Mouse (Mus musculus) kidney, postnatal 14 days (tissue): ENCODE measurements at regions not wholly inside any gene's neighbourhood (a gene's known extent, or its start where the extent isn't known, plus 50 kb on each side); places are given as distances from the start of the nearest gene placed in this dataset.

Source experiments
- DNase-seq: peaks from one replicate; pipeline ENCODE4 v3.0.0; 2022; ENCODE audit warnings: mixed read lengths

DNA sequence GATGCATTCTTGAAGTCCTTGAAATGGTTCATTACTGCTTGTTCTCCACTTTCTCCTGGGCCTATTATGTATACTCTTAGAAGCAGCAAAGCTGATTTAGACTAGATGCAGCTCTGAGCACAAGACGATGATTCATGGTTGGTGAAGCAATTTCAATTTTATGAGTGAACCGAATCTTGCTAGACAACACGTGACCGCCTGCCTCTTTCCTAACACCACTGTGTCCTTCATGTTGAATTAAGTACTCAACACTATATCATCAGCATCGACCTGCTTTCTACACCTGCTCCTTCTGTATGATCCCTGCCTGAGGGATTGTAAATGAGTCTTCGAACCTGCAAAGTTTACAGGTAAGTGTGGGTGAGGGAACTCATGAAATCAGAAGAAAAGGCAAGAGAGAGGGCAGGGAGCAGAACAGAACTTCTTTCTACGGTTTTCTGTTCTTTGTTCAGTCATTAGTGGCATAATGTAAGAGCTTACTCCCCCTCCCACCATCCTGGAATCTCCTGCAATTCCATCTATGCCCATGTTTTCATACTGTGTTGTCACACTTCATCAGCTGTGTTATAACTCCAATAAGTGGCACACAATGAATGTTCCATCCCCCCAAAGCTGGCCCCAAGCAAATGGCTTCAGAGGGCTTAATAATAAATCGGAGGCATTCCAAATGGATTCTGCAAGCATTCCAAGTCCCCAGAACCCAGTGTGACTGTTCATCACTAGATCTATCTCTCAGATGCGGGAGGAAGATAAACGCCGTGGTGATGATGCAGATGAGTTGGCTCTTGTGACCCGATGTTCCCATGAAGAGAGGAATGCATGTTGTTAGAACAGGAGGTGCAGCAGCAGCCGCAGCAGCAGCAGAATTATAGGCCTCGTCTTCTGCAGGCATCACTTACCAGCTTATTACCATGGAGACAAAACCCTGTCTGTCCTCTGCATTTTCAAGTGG is 224.2 kb upstream of the Serp2 start:
- peak; percentile 27 for DNase-seq

DNA sequence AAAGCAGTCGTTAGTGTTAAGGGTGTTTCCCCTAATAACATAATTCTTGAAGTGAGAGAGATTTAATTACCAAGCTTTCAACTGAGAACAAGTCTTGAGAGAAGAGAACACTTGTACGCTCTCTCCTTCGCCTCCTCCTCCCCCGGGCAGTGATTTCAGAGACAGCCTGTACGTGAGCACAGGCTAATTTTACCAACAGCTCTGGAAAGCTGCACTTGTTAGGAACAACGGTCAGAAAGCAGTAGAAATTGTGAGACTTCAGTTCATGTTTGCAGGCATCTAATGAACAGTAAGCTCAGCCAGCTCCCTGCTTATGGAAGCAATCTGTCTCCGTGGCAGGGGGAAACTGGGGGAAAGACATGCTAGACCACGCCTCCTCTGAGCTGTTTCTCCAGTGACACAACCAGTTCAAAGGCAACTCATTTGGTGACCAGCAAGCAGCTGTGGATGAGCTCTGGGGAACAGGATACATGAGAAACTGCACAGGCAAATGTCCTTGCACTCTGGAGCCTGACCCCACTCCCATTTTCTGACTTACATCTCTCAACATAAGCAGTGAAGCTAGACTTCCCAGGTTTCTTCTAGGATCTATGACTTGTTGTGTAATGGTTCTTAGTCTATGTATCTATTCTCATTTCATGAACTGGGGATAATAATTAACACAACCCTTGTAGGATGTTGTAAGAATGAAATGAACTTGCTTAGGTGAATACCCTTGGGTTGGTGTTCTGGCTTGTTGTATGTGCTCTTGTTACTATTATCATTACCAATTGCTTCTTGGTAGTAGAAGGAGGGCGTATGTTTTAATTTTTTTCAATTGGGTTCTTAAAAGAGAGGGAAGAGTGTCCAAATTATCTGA is 222.1 kb upstream of the Serp2 start:
- DNase-seq, result peak; percentile 36

DNA sequence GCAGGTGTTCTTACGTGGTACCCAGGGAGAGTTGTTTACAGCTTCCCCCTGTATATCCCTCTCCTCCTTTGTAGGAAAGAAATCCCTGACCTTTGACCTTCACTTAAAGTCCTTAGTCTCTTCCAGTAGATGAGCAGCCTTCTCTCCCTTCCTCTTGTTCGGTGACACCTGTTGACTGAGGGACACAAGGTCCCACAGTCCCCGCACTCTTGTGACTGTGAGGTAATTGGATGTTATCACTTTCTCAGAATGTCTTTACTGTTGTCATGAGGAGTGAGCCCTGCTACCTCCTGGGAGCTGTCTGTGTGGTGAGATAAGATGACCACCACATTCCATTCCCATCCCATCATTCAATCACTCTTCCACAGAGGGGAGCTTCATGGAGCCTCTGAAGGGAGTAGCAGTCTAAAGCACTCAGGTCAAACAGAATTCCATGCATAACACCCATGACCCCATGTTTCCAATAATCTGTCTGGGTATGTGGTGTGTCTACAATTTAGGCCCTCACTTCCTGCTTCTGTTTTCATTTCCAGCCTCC is 218.8 kb upstream of the Serp2 start:
- no peak for DNase-seq

DNA sequence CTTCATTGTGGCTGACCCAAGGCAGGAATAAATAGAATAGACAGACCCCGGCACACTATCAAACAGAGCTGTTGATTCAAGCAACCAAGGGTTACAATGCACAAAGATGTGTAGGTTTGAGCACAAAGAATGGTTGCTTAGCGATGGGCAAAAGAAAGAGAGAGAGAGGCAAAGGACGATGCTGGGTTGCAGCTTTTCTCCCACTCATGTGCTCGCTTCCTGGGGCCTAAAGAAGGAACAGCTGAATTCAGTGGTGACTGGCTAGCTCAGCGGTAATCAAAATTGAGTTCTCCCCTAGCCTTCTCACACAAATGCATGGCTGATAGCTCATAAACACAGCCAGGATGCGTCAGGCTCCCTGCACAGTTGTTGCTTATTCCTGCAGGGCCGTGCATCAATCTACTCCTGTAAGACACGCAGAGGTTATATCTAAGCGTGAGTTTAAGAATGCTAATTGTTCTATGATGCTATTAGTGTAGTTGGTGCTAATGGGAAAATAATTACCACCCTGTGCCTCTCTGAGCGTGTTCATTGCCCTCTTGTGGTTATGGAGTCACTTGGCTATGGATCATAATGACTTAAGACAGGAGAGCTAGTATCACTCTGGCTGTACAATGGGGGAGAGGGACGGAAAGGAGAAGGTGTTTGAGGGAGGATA is 216.2 kb upstream of the Serp2 start:
- DNase-seq, result no peak

DNA sequence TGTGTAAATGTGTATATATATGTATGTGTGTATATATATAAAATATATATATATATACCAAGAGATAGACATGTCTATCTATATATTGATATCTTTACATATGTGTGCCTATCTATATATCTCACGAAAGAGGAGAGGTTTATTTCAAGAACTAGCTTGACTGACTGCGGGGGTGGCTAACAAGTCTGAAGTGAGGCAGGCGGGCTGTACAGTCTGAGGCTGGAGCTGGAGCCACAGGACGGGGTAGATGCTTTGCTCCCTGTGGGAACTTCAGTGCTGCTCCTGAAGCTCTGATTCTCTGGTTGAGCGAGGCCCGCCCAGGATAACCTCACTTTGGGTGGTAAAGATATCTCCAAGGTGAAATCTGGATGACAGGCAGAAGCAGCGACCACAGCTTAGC is 213.4 kb upstream of the Serp2 start:
- DNase-seq, result no peak

DNA sequence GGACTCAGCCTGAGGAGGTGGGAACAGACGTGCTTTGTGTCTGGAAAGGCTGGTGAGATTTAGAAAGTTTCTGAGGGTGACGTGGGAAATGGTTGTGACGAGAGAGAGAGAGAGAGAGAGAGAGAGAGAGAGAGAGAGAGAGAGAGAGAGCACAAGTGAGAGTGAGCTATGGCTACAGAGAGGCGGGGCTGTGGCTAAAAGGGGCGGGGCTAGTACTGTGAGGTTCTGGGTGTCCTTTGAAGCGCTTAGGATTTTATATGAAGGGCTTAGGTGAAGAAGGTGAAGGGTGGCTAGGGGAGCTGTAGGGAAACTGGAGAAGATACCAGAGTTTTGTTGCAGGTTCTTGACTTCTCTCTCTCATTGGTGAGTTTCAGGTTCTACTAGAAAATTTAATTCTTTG is 210.6 kb upstream of the Serp2 start:
- DNase-seq, result no peak

DNA sequence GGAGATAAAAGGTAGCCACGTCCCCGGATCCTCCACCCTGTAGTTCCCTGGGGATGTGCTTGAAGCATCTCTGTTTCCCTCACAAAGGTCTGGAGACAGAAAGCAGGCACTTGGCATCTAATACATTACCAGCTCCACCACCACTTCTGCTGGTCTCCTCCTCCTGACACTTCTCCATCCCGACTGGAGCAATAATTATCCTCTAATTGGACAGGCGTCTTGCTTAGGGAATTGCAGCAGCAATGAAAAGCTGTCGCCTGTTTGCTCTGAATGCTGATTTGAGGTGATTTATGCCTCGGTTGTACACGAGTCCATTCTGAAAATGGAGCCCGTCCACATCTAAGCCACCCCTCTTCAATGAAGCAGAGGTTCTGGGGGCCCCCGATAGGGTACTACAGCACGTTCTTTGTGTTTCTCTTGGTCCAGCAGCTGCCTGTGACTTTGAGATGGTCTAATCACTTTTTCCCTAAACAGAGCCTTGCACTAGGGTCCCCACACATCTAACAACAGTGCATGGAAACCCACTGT is 209.6 kb upstream of the Serp2 start:
- no peak for DNase-seq

DNA sequence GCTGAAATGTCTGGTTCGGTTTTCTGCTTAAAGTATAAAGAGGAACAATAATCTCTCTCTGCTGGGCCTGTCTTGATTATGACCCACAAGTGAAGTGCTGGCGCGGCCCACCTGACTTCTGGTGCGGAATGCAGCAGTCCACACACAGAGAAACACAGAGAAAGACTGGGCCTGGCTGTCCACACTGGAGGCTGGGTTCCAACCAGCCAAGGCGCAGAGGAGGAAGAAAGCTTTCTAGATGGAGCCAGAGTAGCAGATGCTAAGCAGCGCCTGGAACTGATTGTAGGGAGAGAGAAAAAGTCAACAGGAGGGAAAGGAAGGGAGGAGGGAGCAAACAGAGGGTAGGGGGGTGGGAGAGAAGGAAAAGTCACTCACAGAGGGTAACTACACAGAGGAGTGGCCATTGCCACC is 208.4 kb upstream of the Serp2 start:
- DNase-seq, result no peak

DNA sequence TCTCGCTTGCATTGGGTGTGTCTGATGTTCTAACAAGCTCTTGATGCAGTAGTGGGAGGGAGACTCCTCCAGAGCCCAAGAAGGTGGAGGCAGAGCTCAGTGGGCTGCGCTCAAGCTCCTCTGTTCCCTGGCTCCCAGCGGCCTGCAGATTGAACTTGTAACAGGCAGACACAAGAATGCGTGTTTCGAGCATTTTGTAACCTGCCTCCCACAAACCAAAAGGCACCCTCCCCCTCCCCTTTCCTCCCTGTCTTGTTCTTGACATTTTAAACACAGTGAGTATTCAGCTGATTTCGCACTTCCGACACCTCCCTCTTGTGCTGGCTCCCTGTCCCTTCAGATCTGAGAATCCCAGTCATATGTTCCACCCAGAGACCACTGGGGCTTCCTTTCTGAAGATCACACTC is 207.7 kb upstream of the Serp2 start:
- peak; percentile 43 for DNase-seq

DNA sequence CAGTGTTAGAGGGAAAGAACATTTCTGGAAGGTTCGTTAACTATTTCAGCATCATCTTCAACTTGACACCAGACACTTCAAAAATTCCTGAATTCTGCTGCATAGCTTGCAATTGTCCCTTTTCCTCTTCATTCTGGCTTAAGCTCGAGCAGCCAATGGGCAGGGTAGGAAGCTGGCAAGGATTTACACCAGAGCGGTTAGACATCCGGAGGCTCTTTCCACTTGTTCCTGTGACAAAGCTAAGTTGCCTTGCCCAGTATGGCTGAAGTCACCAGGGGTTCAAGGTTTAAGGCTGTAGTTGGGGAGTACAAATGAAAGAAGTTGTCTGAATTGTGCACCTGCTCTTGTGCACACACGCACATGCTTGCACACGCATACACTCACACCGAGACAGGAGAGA is 206.8 kb upstream of the Serp2 start:
- no peak for DNase-seq

DNA sequence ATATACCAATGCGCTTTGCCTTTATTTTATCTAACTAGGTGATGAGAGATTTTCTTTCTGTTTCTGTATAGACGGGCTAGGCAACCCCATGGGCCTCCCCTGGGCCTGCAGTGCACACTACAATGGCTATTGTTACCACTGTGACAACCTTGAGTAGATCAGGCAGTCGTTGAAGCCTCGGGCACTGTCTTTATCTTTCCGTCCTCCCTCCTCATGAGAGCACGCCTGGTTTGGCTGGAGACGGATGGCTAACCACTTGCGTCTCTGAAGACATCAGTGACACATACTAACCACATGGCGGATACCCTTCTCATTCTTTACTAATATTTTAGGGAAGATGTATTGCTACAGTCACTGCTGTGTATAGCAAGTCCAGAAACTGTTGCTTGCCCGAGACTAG is 206.1 kb upstream of the Serp2 start:
- no peak for DNase-seq

DNA sequence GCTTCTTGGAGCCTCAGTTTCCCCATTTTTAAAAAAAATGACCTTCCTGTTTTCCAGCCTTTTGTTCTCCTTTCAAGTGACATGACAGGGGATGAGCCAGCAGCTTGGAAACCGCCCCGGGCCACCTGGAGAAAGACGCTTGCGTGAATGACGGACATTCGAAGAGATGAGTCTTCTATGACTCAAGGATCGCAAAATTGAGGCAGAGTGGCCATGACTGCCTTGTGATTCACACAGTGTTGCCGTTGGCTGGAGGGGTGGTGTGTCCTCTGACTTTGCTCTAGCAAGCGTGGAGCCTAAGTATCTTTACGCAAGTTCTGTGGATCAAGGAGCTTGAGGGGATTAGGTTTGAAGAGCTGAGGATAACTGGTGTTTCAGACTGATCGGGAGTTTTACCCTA is 205.0 kb upstream of the Serp2 start:
- DNase-seq, result no peak

DNA sequence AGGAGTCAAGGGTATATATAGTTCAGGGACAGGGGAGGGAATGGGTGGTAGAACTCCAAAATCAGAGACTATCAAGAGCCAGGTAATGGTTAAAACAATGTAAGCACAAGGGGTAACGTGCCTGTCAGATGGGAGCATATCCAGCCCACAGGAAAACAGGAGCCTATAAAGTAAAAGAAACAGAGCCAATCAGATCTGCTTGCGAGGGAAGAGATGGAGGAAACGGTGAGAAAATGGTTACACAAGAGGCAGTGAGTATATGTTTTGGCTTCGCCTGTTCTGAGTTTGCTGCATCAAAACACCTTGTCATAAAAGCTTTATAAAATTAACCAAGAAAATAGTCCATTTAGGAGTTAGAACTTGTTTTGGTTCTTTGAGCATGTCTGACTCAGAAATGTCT is 204.6 kb upstream of the Serp2 start:
- DNase-seq, result no peak

DNA sequence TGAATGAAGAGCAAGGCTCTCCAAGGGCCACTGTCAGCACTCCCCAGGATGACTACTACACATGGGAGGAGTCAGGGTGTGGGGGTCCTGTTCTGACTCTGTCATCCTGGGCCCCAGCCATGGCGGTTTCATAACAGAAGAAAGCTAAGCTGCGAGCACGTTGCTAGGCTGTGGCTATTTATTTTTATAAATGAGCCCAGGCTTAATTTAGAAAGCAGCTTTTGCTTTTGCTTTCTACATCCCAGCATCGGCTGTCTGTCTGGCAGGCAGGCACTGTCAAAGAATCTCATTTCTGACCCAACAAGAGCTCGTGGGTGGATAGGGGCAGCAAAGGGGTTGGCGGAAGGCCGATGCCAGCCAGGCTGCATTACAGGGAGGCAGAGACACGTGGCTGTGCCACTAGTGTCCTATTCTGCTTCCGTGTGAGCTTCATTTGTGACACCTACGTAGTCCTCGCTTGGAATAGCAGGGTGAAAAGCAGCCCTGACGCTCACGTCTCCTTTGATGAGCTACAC is 203.9 kb upstream of the Serp2 start:
- peak; percentile 30 for DNase-seq

DNA sequence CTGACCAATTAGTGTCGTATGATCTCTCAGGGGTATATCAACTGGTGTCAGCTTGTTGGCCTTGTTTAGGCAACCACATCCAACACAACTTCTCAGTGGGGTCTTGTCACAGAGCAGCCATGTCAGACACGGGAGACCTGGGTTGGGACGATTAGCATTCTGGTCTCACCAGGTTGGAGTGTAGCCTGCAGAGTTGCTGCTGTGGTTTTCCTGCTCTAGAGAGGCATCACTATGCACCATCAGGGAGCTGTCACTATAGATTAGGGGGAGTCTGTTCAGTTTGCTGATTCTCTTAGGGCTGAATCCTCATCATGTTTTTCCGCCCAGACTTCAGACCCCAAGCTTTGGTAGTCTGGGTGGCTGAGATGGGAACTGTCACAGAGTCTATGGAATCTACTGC is 202.7 kb upstream of the Serp2 start:
- DNase-seq, result no peak

DNA sequence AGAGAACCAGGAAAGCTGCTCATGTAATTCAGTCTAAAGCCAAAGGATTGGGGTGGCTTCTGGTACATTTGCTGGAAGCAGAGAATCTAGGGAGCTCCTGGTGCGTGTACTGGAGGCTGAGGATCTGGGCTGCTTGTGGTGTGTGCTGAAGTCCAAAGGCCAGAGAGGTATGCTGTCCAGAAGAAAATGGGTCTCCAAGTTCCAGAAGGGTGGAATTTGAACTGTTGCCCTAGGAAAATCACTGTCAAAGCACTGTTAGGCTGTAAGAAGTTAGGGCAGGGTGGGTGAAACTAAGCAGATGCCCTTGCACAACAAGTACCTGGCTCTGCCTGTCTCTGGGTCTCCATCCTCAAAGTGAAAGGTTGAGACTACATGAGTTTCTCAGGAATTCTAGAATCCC is 201.9 kb upstream of the Serp2 start:
- no peak for DNase-seq

DNA sequence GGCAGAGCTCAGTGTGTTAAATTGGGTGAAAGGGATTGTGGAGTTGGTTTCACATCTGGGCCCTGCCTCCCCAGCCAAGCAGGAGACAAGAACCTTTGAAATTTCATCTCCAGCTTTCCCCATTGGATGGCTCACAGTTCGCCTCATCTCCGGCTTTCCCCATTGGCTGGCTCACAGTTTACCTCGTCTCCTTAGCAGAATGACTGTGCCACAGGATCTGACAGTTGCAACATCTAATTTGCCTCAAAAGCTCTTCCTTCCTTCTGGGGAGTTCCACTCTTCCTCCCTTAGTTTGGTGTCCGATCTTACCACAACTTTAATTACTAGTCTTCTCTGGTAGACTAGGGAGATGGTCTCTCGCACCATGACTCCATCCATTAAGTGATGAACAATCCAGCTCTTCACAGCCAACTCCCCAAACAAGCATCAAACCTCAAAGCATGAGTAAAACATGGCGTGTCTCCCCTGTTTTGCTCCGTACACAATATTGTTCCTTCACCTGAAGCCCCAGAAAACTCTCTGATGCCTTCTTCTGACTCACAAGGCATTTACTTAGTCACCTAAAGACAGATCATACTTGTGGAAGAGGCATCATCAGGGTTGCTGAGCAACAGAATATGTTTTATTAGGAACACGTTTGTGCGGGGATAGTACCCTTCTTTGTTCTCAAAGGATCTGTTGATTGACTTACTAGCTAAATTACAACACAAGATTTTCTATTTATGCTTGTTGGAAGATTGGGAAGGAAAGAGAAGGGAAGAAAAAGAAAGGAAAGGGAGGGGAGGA is 199.1 kb upstream of the Serp2 start:
- DNase-seq, result no peak

DNA sequence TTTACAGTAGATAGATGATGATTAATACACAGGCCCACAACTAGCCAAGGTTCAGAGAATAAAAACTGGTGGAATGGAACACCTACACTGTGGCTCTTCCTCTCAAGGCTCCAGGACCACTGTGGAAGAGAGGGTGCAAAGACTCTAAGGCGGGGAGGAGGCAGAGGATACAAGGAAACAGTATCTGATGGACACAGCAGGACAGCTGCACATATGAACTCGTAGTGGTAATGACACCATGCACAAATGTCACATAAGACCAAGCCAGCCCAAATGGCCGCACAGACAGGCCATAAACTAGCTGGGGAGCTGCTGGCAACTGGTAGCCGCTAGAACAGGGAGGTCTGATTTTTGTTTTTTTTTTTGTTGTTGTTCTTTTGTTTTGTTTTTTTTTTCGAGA is 197.0 kb upstream of the Serp2 start:
- DNase-seq, result no peak

DNA sequence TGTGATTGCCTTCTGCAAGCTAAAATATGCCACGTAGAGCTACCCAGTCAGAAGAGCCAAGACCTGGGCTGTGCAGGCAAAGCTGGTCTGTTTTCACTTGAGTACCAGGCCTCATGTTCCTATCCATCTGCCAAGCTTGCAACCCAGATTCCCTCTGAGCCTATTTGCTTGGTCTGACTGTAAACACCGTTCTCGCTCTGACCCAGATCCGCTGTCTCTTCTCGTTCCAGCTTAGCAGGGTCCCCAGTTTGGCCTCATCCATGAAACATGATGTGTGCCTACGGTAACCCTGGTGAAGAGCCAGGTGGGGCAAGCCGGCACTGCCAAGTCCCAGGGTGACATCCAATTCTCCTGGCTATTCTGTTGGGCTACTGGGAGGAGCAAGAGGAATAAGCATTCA is 192.5 kb upstream of the Serp2 start:
- DNase-seq, result no peak

DNA sequence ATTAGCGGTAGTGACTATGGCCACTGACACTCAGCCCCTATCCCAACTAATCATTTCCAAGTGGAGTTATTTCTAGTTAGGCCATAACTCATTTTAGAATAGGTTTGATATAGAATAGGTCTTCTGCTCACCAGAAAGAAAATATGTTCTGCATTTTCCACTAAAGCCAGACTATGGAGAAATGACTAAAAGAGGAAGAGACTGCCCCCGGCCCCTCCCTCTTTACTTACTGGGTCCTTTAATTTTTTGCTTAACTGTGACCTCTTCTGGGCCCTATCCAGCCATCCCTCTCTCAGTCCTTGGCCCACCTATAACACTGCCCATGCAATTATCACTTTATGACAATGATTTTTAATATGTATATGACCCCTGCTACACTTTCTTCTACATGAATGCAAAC is 192.0 kb upstream of the Serp2 start:
- DNase-seq, result no peak

DNA sequence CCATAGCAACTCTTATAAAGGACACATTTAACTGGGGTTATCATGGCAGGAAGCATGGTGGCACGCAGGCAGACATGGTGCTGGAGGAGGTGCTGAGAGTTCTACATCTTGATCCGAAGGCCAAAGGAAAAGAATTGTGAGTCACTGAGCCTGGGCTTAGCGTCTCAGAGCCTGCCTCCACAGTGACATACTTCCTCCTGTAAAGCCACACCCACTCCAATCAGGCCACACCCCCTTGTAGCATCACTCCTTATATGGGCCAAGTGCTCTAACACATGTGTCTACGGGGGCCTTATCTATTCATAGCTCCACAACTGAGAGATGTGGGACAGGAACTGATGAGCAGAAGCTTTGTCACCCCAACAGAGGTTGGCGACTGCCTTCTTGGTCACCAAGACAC is 191.1 kb upstream of the Serp2 start:
- DNase-seq, result no peak

DNA sequence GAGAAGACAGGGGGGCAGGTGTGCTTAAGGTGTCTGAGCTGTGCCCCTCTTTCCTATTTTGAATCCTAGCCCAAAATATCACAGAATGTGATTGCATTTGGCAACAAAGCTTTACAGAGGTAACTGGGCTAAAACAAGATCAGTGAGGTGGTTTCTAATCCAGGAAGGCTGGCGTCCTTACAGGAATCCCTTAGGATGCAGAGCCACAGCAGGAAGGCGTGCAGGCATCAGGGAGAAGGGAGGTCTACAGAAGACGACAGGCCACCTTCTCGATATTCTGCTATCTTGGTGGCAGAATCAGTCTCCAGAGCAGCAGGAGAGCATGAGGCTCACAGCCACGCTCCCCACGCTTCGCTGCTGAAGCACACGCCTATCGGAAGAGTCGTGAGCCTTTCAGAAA is 189.6 kb upstream of the Serp2 start:
- DNase-seq, result no peak
